Mouse (Mus musculus) urinary bladder, postnatal 4 days (tissue): Measurements from ENCODE around the gene Ccdc180.
A peak's percentile ranks its signal among the peaks of the same experiment; 100 is the strongest.

Experiments
- DNase-seq, 2 experiments: peaks; one replicate each; pipeline ENCODE4 v3.0.0; 2021 to 2022; ENCODE audit warnings: low spot score in 2 of 2

Gene Ccdc180

DNA sequence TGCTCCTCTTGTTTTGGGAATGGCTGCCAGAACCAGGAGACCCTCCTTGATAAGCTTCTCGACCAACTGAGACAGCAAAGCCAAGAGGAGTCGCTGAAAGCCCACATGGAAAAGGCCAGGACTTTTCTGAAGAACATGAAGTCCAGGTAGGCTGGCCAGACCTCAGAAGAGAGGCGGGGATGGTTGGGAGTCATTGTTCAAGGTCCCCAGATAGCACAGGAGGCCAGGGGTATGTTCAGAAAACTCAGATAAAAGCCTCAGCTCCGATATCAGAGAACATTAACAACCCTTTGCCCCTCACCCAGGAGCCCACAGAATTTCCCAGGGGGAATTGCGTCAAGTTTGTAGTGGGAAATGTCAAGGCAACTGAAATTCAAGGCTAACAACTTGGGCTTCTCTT, 21.2 kb downstream of the Ccdc180 start:
- DNase-seq, result no peak

DNA sequence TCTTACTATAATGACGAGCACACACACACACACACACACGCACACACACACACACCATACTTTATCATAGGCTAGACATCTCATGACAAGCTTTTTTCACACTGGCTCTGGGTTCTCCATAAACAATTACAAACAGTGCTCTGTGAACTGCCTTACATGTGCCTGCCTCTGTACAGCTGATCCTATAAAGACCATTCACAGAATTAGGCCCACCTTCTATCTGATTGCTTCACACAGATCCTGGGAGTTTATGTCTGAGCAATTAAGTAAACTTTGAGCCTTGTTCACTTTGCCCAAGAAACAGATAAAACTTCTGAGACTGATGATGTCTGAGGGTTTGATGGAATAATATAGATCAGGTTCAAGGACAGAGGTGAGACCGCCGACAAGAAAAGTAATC, 21.8 kb downstream of the Ccdc180 start:
- no peak for DNase-seq

GRCm38 (mm10) chr4:45917091-45917490, 27.0 kb downstream of the Ccdc180 start:
- DNase-seq, result no peak

GRCm38 (mm10) chr4:45921663-45922435, 31.7 kb downstream of the Ccdc180 start:
- DNase-seq, result no peak

DNA sequence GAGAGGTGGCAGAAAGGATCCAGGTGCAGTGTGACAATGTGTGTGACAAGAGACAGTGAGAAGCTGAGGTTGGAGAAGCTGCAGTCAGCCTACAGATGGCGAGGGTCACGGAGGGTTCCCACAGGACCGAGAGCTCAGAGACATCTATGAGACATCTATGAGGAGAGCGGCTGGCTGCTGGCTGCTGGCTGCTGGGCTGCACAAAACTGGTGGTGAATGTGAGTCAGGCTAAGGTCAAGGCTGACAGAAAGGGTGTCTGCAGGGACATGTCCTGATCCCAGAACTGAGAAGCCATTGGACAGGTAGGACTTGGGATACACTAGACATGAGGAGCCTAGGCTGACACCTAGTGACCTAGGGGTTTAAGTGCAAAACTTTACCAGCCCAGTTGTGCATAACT, 33.9 kb downstream of the Ccdc180 start:
- no peak for DNase-seq

DNA sequence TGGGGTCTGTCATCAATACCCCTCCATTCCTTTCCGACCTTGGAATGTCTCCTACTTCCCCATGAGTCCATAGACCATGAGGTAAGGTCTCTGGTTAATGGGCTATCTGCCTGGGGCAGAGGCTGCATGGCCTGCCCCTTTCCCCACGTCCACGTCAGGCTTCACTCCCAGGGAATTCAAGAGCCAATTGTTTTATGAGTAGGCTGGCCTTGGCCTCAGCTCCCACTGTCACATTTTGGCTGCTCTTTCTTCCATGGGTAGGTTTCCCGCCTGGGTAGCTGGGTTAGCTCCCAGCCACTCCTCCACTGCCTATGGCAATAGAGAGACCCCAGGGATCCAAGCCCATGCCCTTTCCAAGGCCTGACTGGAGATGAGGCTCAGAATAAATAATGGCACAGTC, 38.5 kb downstream of the Ccdc180 start:
- DNase-seq, result no peak

DNA sequence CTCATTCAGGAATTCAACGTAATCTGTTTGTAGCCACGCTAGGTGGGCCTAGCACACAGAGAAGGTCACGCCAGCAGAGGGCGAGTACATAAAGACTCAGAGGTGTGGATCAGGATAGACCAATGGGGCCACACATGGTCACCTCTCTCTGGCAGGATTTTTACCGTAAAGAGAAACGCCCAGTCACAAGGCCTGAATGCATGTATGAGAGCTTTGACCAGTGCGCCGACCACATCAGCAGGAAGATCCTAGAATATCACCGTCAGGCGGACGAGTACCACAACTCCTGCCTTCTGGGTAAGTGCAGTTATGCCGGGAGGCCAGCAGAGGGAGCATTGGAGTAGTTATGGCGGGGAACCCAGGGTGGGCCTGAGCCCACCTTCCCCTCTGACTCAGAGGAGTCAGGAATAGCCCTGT, 51.5 kb downstream of the Ccdc180 start:
- peak in 1 of 2 experiments; percentile 69 for DNase-seq

- no peak for DNase-seq
These were observed 57.6 kb downstream of the Ccdc180 start for GRCm38 (mm10) chr4:45947729-45948128.

- no peak for DNase-seq
These were observed 59.2 kb downstream of the Ccdc180 start for GRCm38 (mm10) chr4:45949109-45949848.

DNA sequence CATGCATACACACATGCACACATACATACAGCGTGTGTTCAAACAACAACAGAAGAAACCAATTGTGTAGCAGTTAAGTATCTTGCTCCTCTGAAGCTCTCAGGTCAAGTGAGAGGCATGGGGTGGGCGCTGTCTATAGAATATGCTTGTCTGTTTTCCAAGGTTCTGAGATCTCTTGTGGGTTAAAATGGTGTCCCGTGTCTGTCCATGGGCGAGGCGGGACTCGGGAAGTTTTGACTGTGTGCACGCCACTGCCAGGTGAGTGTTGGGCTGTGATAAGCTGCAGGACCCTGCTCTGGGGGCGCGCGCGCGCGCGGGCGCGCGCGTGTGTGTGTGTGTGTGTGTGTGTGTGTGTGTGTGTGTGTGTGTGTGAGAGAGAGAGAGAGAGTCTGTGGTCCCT, 61.7 kb downstream of the Ccdc180 start:
- no peak for DNase-seq

- DNase-seq, result no peak
These were observed 63.2 kb downstream of the Ccdc180 start for GRCm38 (mm10) chr4:45953025-45953919.

- DNase-seq, result no peak
These were observed 65.1 kb downstream of the Ccdc180 start for GRCm38 (mm10) chr4:45955235-45955634.

- DNase-seq, result no peak
These were observed 66.0 kb downstream of the Ccdc180 start for GRCm38 (mm10) chr4:45956131-45956530.

DNA sequence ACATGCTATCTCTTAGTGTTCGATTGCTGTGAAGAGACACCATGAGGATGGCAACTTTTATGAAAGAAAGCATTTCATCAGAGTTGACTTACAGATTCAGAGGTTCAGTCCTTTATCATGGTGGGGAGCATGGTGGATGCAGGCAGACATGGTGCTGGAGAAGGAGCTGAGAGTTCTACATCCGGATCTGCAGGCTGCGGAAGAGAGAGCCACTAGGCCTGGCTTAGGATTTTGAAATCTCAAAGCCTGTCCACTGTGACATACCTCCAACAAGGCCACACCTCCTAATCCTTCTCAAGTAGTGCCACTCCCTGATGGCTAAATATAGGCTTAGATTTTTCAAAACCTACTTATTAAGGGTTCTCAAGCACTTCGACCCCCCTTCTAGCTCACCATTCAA, 66.6 kb downstream of the Ccdc180 start:
- DNase-seq, result no peak

DNA sequence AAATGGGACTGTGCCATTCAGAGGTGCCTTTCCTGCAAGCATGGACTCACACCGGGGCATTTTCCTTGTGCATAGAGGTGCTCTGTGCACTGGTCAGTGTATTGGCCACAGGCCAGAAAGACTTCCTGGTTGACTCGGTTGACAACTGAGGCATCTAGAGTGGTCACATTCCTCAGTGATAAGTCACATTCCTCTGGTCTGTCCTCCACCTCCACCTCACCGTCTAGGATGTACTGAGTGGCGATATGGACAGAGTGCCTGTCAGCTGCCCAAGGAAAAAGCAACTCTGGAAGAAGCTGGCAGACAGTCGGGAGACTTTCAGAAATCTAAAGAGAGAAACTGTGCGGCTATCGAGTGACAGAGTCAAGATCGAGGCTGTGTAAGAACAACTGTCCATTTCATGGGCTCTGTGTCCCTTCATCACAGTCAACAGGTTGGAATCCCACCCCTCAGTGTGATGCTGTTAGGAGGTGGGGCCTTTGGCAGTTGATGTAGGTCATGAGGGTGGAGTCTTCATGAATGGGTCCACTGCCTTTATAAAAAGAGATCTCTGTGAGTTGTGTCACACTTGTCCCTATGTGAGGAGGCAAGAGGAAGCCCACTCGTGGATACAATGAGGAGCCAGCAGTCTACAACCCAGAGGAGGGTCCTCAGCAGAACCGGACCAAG, 74.8 kb downstream of the Ccdc180 start, which contains the start of gene Tdrd7:
Tdrd7 (plus strand) TSS at position 564 of the 669 bp plus-strand sequence.
- no peak for DNase-seq

DNA sequence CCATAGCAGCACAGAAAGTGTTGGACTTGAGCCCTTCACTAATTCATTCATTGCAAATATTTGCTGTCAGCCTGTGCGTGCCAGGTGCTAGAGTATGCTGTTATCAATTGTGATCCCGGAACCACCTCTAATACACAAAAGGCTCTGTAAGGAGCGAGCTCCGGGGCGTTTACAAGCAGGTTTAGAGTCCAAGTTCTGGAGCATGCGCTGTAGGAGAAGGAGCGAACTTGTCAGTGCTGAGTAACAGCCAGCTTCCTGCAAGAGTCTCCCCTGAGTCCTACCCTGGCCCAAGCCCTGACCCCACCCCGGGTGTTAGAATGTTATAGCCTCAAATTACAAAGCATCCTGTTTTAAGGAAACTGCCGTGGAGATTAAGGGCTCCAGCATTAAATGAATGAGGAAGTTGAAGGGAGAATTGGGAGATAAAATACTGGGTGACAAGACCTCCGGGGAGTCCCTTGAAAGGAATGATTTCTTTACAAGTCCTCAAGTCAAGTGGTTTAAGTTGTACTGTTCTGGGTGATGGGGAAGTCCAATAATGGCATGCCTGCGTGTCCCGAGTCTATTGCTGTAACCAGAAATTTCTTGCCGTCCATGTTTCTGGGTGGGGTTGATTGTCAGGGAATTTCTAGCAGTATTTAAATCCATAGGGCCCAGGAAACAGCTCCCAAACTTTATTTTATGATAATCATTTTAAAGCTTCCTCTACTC, 75.8 kb downstream of the Ccdc180 start:
- DNase-seq, result no peak

- no peak for DNase-seq
These were observed 76.6 kb downstream of the Ccdc180 start for GRCm38 (mm10) chr4:45966716-45967115.

DNA sequence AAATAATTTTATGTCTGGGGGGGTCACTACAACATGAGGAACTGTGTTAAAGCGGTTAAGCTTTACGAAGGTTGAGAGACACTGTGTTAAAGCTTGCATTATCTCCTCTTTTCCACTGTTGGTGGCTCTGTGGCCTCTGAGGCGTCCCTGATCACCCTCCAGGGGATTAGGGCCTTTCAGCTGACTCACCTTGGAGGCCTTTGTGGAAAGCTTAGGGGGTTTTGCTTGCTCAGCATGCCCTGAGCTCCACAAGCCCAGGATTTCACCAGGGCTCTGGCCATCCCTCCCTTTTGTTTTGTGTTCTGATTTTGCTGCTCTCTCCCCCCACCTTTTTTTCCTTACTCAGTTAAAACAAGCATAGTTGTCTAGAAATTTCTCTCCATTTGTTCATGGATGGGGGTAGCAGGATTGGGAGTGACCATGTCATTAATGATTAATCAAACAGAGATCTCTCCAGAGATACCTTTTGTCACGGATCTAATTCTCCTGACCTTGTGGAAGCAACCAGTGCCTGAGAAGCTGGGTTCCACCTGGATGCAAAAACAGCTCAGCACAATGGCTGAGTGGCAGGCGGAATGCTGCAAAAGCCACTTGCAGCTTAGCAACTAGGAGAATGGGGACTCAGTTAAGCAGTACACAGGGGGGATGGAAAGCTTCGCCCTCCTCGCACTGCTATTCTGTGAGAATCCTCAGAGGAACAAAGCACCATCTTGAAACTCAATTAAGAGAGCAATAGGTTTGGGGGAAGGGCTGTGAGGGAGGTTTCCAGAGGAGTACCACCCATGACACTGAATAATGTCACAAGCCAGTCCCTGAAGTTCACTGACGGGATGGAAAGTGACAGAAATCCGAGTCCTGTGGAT, 77.6 kb downstream of the Ccdc180 start:
- DNase-seq, result no peak

GRCm38 (mm10) chr4:45969051-45969450, 78.9 kb downstream of the Ccdc180 start:
- DNase-seq, result no peak

GRCm38 (mm10) chr4:45970048-45970560, 80.0 kb downstream of the Ccdc180 start:
- no peak for DNase-seq
